ENCODE assay signal across 29 mouse cellular contexts in genomic region chr17:73210960-73211531, GRCm38 (mm10).
DNase-seq lines count a peak whose midpoint lies in the region; ATAC-seq and TF ChIP-seq lines count a peak whose summit lies in the region.
"Had no signal": no experiment of that assay in that cellular context is flagged by ENCODE, and none has a peak within 500 bp of the region (broad histone marks: within the 10 kb centered on the region; RNA-seq: fewer than 3 reads in every experiment).

No protein-coding gene starts in this region.

- H3K27ac ChIP-seq in CH12.LX (ENCODE audit: insufficient read depth, low read depth) = no peak overlapping the region
- H3K27ac ChIP-seq: embryonic facial prominence, embryonic 10.5 days; embryonic facial prominence, embryonic 13.5 days; forebrain, embryonic 13.5 days; heart, embryonic 15.5 days; hindbrain, embryonic 10.5 days; hindbrain, embryonic 13.5 days; intestine, embryonic 15.5 days had no signal

- no peak overlapping the region for H3K4me2 ChIP-seq in CH12.LX (ENCODE audit: insufficient read depth, low read depth, poor library complexity, severe bottlenecking)
- H3K4me2 ChIP-seq: embryonic facial prominence, embryonic 13.5 days; forebrain, embryonic 13.5 days; heart, embryonic 12.5 days; heart, embryonic 15.5 days; hindbrain, embryonic 13.5 days; intestine, embryonic 15.5 days had no signal

- peak; percentile 69; the same call in 1 of the 2 replicates for TF ChIP-seq EP300 in CH12.LX (IDR thresholded peaks at IDR 0.05; ENCODE audit: low read length)

- peaks cover 8 to 27% of the 10 kb centered on the region in 2 experiments for H3K4me1 ChIP-seq in CH12.LX (ENCODE audit: control insufficient read depth in 1 of 2, insufficient read depth in 2 of 2)
- H3K4me1 ChIP-seq: embryonic facial prominence, embryonic 10.5 days; embryonic facial prominence, embryonic 13.5 days; forebrain, embryonic 13.5 days; heart, embryonic 12.5 days; hindbrain, embryonic 10.5 days; hindbrain, embryonic 13.5 days; intestine, embryonic 15.5 days had no signal

- no peak for TF ChIP-seq RAD21 in CH12.LX (IDR thresholded peaks at IDR 0.05; ENCODE audit: low read depth, low read length)

- H3K9ac ChIP-seq in CH12.LX (ENCODE audit: insufficient read depth, low read depth) = no peak overlapping the region
- H3K9ac ChIP-seq: embryonic facial prominence, embryonic 13.5 days; forebrain, embryonic 13.5 days; heart, embryonic 12.5 days; heart, embryonic 15.5 days; hindbrain, embryonic 13.5 days; intestine, embryonic 15.5 days had no signal

- no peaks in the 10 kb centered on the region for H3K79me2 ChIP-seq in CH12.LX (replicated peaks; ENCODE audit: control insufficient read depth, extremely low read depth, insufficient read depth, poor library complexity, severe bottlenecking)

- no peak overlapping the region for H3K4me3 ChIP-seq in CH12.LX (replicated peaks in 1 of 3; ENCODE audit: low read depth in 2 of 3, low read length in 2 of 3, poor library complexity in 1 of 3)
- H3K4me3 ChIP-seq: embryonic facial prominence, embryonic 10.5 days; embryonic facial prominence, embryonic 13.5 days; erythroblast, embryonic 14.5 days; forebrain, embryonic 13.5 days; heart, embryonic 12.5 days; heart, embryonic 15.5 days; hindbrain, embryonic 10.5 days; hindbrain, embryonic 13.5 days; intestine, embryonic 15.5 days had no signal

- in situ Hi-C loops in CH12.LX (cut with MboI; ENCODE audit: low pct_ligation_motif_present, low pct_unique_long_range_greater_than_20kb, low sequenced_read_pairs) = no loop called here

- TF ChIP-seq POLR2A in CH12.LX (IDR thresholded peaks at IDR 0.05; ENCODE audit: low read depth, low read length) = no peak

- DNase-seq in frontal cortex, postnatal 14 days (ENCODE audit: low spot score in 2 of 2) = no peak
- DNase-seq in CH12.LX (ENCODE audit: extremely low read depth) = peak; percentile 53
- peak; percentile 54 for DNase-seq in brain, adult 2 months (ENCODE audit: low read depth, low spot score)
- DNase-seq in telencephalon, adult 2 months (ENCODE audit: low read depth, low spot score) = peak; percentile 40
- DNase-seq in adrenal gland, postnatal 25 days = no peak
- DNase-seq: adrenal gland, adult 8-10 months; adrenal gland, postnatal 36 days; cerebellum, adult 11-12 months; cerebellum, adult 8-10 months; cerebellum, postnatal 10 days; cerebellum, postnatal 36 days; embryo, embryonic 11 days; gastrocnemius, postnatal 25 days; heart, adult 18-20 months; heart, postnatal 10 days; heart, postnatal 36 days had no signal

- no peaks in the 10 kb centered on the region for H3K9me3 ChIP-seq in CH12.LX (replicated peaks; ENCODE audit: low read length)
- H3K9me3 ChIP-seq: embryonic facial prominence, embryonic 10.5 days; embryonic facial prominence, embryonic 13.5 days; forebrain, embryonic 13.5 days; heart, embryonic 12.5 days; heart, embryonic 15.5 days; hindbrain, embryonic 10.5 days; hindbrain, embryonic 13.5 days; intestine, embryonic 15.5 days had no signal

- no peaks in the 10 kb centered on the region for H3K36me3 ChIP-seq in CH12.LX (replicated peaks in 1 of 2; ENCODE audit: control insufficient read depth in 1 of 2, insufficient read depth in 1 of 2, low read length in 1 of 2)
- H3K36me3 ChIP-seq: embryonic facial prominence, embryonic 10.5 days; embryonic facial prominence, embryonic 13.5 days; heart, embryonic 15.5 days; hindbrain, embryonic 10.5 days; hindbrain, embryonic 13.5 days; intestine, embryonic 15.5 days had no signal

- TF ChIP-seq CTCF in CH12.LX (conservative IDR thresholded peaks at IDR 0.05 in 1 of 2, IDR thresholded peaks at IDR 0.05 in 1 of 2; ENCODE audit: low read depth in 2 of 2, low read length in 2 of 2) = no peak

- 0 out of 2 replicates have a peak, but pooled peaks have one; percentile 41 for ATAC-seq in frontal cortex, adult (ENCODE audit: low TSS enrichment)
- ATAC-seq: activated CD4-positive, CD25-positive, alpha-beta regulatory T cell, adult 4 months; CD4-positive, CD25-positive, alpha-beta regulatory T cell, adult 4 months; forebrain, embryonic 13.5 days; hindbrain, embryonic 16.5 days; intestine, embryonic 15.5 days had no signal

- dilution Hi-C loops in CH12.LX (cut with MboI; ENCODE audit: extremely low pct_ligation_motif_present, extremely low pct_unique_long_range_greater_than_20kb, low sequenced_read_pairs) = no loop called here

- no peaks in the 10 kb centered on the region for H3K27me3 ChIP-seq in CH12.LX (replicated peaks)
- H3K27me3 ChIP-seq: embryonic facial prominence, embryonic 13.5 days; forebrain, embryonic 13.5 days; heart, embryonic 12.5 days; heart, embryonic 15.5 days; hindbrain, embryonic 13.5 days; intestine, embryonic 15.5 days had no signal

TF ChIP-seq in CH12.LX, 34 proteins besides CTCF, POLR2A, EP300 and RAD21:
- peak; percentile 43 for TF ChIP-seq ETS1 (conservative IDR thresholded peaks at IDR 0.05; ENCODE audit: low read depth, low read length)
- no peak for TF ChIP-seq ZC3H11A (IDR thresholded peaks at IDR 0.05; ENCODE audit: low read depth, low read length)
- no peak for TF ChIP-seq CHD2 (IDR thresholded peaks at IDR 0.05; ENCODE audit: low read length)
- peak; percentile 12; the same call in 1 of the 2 replicates for TF ChIP-seq JUN (IDR thresholded peaks at IDR 0.05; ENCODE audit: insufficient read depth, low read depth, low read length)
- TF ChIP-seq BHLHE40 (IDR thresholded peaks at IDR 0.05; ENCODE audit: low read depth, low read length) = 0 out of 2 replicates have a peak, but pooled peaks have one; percentile 9
- TF ChIP-seq MAZ (IDR thresholded peaks at IDR 0.05; ENCODE audit: low read depth, low read length) = no peak

Comparison
In these comparisons a context has a peak if more than half of its experiments do, and no peak if none do; other contexts are left out.
1. DNase-seq: peak in CH12.LX (single experiment), brain, adult 2 months (single experiment) and telencephalon, adult 2 months (single experiment); none in frontal cortex, postnatal 14 days (0 of 2) and adrenal gland, postnatal 25 days (single experiment).